In genomic region chr1:180976110-180976679, GRCm38 (mm10) we compare ENCODE assay signal across 8 mouse cellular contexts. TPM values are rescaled to one million over a fixed set of nuclear protein-coding genes. Genes with fewer than 3 reads are reported as not detected.
A peak's percentile ranks its signal among the peaks of the same experiment; 100 is the strongest.
DNase-seq lines count a peak whose midpoint lies in the region; ATAC-seq and TF ChIP-seq lines count a peak whose summit lies in the region.

No protein-coding gene starts in this region.

- H3K27ac ChIP-seq in kidney, embryonic 16.5 days (ENCODE audit: low read length), result no peak overlapping the region
- H3K27ac ChIP-seq in lung, embryonic 14.5 days (ENCODE audit: low read depth), result no peak overlapping the region
- H3K27ac ChIP-seq in thymus, adult 2 months (ENCODE audit: control insufficient read depth, insufficient read depth, low read length), result no peak overlapping the region
- H3K27ac ChIP-seq in intestine, embryonic 16.5 days (ENCODE audit: low read length), result no peak overlapping the region

- no peak overlapping the region for H3K4me2 ChIP-seq in kidney, embryonic 16.5 days (replicated peaks; ENCODE audit: low read depth, low read length)
- H3K4me2 ChIP-seq in lung, embryonic 14.5 days, result no peak overlapping the region
- no peak overlapping the region for H3K4me2 ChIP-seq in intestine, embryonic 16.5 days (ENCODE audit: low read depth, low read length)

- no peaks in the 10 kb centered on the region for H3K4me1 ChIP-seq in kidney, embryonic 16.5 days (ENCODE audit: insufficient read depth, low read length)
- H3K4me1 ChIP-seq in lung, embryonic 14.5 days (ENCODE audit: insufficient read depth), result no peaks in the 10 kb centered on the region
- H3K4me1 ChIP-seq in thymus, adult 2 months (replicated peaks; ENCODE audit: control insufficient read depth, insufficient read depth, low read length), result 0 out of 2 replicates have a peak, but pooled peaks cover 3% of the 10 kb centered on the region
- H3K4me1 ChIP-seq in intestine, embryonic 16.5 days (ENCODE audit: control insufficient read depth, insufficient read depth, low read length), result no peaks in the 10 kb centered on the region

- H3K9me3 ChIP-seq in kidney, embryonic 16.5 days (ENCODE audit: low read length), result no peaks in the 10 kb centered on the region
- no peaks in the 10 kb centered on the region for H3K9me3 ChIP-seq in lung, embryonic 14.5 days (ENCODE audit: low read depth, low read length)
- no peaks in the 10 kb centered on the region for H3K9me3 ChIP-seq in intestine, embryonic 16.5 days (ENCODE audit: control insufficient read depth, low read length)

- WGBS in kidney, embryonic 16.5 days, result 61% methylated on average over 4 of the region's 4 CpGs
- 58% methylated on average over 4 of the region's 4 CpGs for WGBS in lung, embryonic 14.5 days
- 75% methylated on average over 4 of the region's 4 CpGs for WGBS in thymus, adult 2 months
- WGBS in intestine, embryonic 16.5 days, result 63% methylated on average over 4 of the region's 4 CpGs

- no peak for TF ChIP-seq POLR2A in brain, embryonic 14.5 days (IDR thresholded peaks at IDR 0.05; ENCODE audit: borderline replicate concordance, extremely low read depth, insufficient read depth, insufficient read length, poor library complexity, severe bottlenecking)
- TF ChIP-seq POLR2A in thymus, adult 2 months (IDR thresholded peaks at IDR 0.05; ENCODE audit: control insufficient read depth, extremely low read depth, insufficient read depth, low read length, poor library complexity), result no peak

- ATAC-seq in kidney, embryonic 16.5 days (ENCODE audit: low FRiP score, low TSS enrichment), result no peak
- ATAC-seq in lung, embryonic 14.5 days (ENCODE audit: insufficient read depth), result no peak
- ATAC-seq in intestine, embryonic 16.5 days, result no peak

- no peak overlapping the region for H3K9ac ChIP-seq in kidney, embryonic 16.5 days (replicated peaks; ENCODE audit: low read length)
- no peak overlapping the region for H3K9ac ChIP-seq in lung, embryonic 14.5 days
- H3K9ac ChIP-seq in intestine, embryonic 16.5 days (ENCODE audit: low read depth, low read length), result no peak overlapping the region

- peak; percentile 60 for TF ChIP-seq CTCF in brain, embryonic 14.5 days (IDR thresholded peaks at IDR 0.05; ENCODE audit: borderline replicate concordance, extremely low read depth, insufficient read depth, insufficient read length)
- TF ChIP-seq CTCF in lung, embryonic 14.5 days (IDR thresholded peaks at IDR 0.05; ENCODE audit: low read depth), result peak; percentile 75
- TF ChIP-seq CTCF in thymus, adult 2 months (IDR thresholded peaks at IDR 0.05; ENCODE audit: borderline replicate concordance, control insufficient read depth, extremely low read depth, insufficient read depth, low read length, poor library complexity), result peak; percentile 79; the same call in 1 of the 2 replicates

- no peaks in the 10 kb centered on the region for H3K27me3 ChIP-seq in kidney, embryonic 16.5 days (ENCODE audit: insufficient read depth, low read length)
- H3K27me3 ChIP-seq in lung, embryonic 14.5 days (ENCODE audit: insufficient read depth, low read length), result no peaks in the 10 kb centered on the region
- H3K27me3 ChIP-seq in thymus, adult 2 months (ENCODE audit: control insufficient read depth, insufficient read depth, low read length), result no peaks in the 10 kb centered on the region
- H3K27me3 ChIP-seq in intestine, embryonic 16.5 days (replicated peaks; ENCODE audit: control insufficient read depth, insufficient read depth, low read length), result no peaks in the 10 kb centered on the region

- no peak overlapping the region for H3K4me3 ChIP-seq in kidney, embryonic 16.5 days (ENCODE audit: low read length)
- H3K4me3 ChIP-seq in lung, embryonic 14.5 days (ENCODE audit: low read depth, low read length), result no peak overlapping the region
- H3K4me3 ChIP-seq in thymus, adult 2 months (ENCODE audit: control insufficient read depth, insufficient read depth, low read length), result no peak overlapping the region
- H3K4me3 ChIP-seq in intestine, embryonic 16.5 days (ENCODE audit: low read length), result no peak overlapping the region

- no peaks in the 10 kb centered on the region for H3K36me3 ChIP-seq in kidney, embryonic 16.5 days (ENCODE audit: insufficient read depth, low read length)
- H3K36me3 ChIP-seq in lung, embryonic 14.5 days (ENCODE audit: insufficient read depth), result 0 out of 2 replicates have a peak, but pooled peaks cover 3% of the 10 kb centered on the region
- H3K36me3 ChIP-seq in thymus, adult 2 months (ENCODE audit: control insufficient read depth, insufficient read depth, low read length), result no peaks in the 10 kb centered on the region
- H3K36me3 ChIP-seq in intestine, embryonic 16.5 days (ENCODE audit: control insufficient read depth, insufficient read depth, low read length), result peaks cover 4% of the 10 kb centered on the region

- peak; percentile 50 for DNase-seq in kidney, adult 9 months
- DNase-seq in ES-CJ7 (ENCODE audit: low read depth, low spot score), result peak; percentile 84
- no peak for DNase-seq in brain, embryonic 14.5 days (ENCODE audit: low read depth)
- peak; percentile 52 for DNase-seq in lung, embryonic 14.5 days
- peak; percentile 66 for DNase-seq in thymus, adult 2 months
- no peak for DNase-seq in right cerebral cortex, postnatal 36 days (ENCODE audit: low spot score in 2 of 2)

RNA-seq across cellular contexts. Expression of gene Tmem63a, which starts 34.1 kb away (rescaled TPM):
- 11.8 and 13.1 TPM in 2 replicates for polyA plus RNA-seq in kidney, embryonic 16.5 days (2015; fragmentation: Nextera tagmentation; extraction: Ambion mirVana)
- polyA plus RNA-seq in brain, embryonic 14.5 days (2012; rRNA removed), result 3.3 and 3.6 TPM in 2 replicates
- 10.4 and 10.9 TPM in 2 replicates for polyA plus RNA-seq in lung, embryonic 14.5 days (2014; fragmentation: Nextera tagmentation; extraction: Ambion mirVana)
- polyA plus RNA-seq in thymus, adult 2 months (2012; rRNA removed), result 47.3 and 49.3 TPM in 2 replicates
- 14.9 and 16.2 TPM in 2 replicates for polyA plus RNA-seq in intestine, embryonic 16.5 days (2015; fragmentation: Nextera tagmentation; extraction: Ambion mirVana)

RNA-seq across cellular contexts. Expression of gene Lefty1, which starts 41.4 kb away (rescaled TPM):
- 1.2 TPM in 2 replicates for polyA plus RNA-seq in kidney, embryonic 16.5 days (2015; fragmentation: Nextera tagmentation; extraction: Ambion mirVana)
- polyA plus RNA-seq in brain, embryonic 14.5 days (2012; rRNA removed), result 1.1 and 1.3 TPM in 2 replicates
- polyA plus RNA-seq in lung, embryonic 14.5 days (2014; fragmentation: Nextera tagmentation; extraction: Ambion mirVana), result 1.1 TPM in 2 replicates
- 6.0 and 6.4 TPM in 2 replicates for polyA plus RNA-seq in thymus, adult 2 months (2012; rRNA removed)
- 1.8 and 2.0 TPM in 2 replicates for polyA plus RNA-seq in intestine, embryonic 16.5 days (2015; fragmentation: Nextera tagmentation; extraction: Ambion mirVana)

RNA-seq across cellular contexts. Expression of gene Ephx1, which starts 44.5 kb away (rescaled TPM):
- polyA plus RNA-seq in kidney, embryonic 16.5 days (2015; fragmentation: Nextera tagmentation; extraction: Ambion mirVana), result 7.1 and 8.3 TPM in 2 replicates
- 2.8 and 5.1 TPM in 2 replicates for polyA plus RNA-seq in brain, embryonic 14.5 days (2012; rRNA removed)
- polyA plus RNA-seq in lung, embryonic 14.5 days (2014; fragmentation: Nextera tagmentation; extraction: Ambion mirVana), result 3.6 and 4.0 TPM in 2 replicates
- 33.2 and 39.3 TPM in 2 replicates for polyA plus RNA-seq in thymus, adult 2 months (2012; rRNA removed)
- polyA plus RNA-seq in intestine, embryonic 16.5 days (2015; fragmentation: Nextera tagmentation; extraction: Ambion mirVana), result 3.3 and 4.4 TPM in 2 replicates

Comparison
In these comparisons a context has a peak if more than half of its experiments do, and no peak if none do; other contexts are left out.
1. DNase-seq: peak in kidney, adult 9 months (single experiment), ES-CJ7 (single experiment), lung, embryonic 14.5 days (single experiment) and thymus, adult 2 months (single experiment); none in brain, embryonic 14.5 days (single experiment) and right cerebral cortex, postnatal 36 days (0 of 2).
2. Peak in every context shown above with its lines, with median percentiles within 50 percentile points of each other: CTCF ChIP-seq.